Mouse (Mus musculus) midbrain, embryonic 16.5 days (tissue): ENCODE measurements around the gene Ppm1d. TPM values are rescaled to one million over a fixed set of nuclear protein-coding genes. Genes with fewer than 3 reads are reported as not detected.

ENCODE experiments used
- ATAC-seq: fragments of 200-750 bp; cut with Nextera tagmentation; 2 replicates; pipeline ENCODE4 v1.8.0; 2017; ENCODE audit warnings: moderate TSS enrichment
- H3K27ac ChIP-seq: fragments of 300-500 bp; sonication (generic); 2 replicates; pipeline ENCODE4 v1.5.1; 2014; ENCODE audit warnings: mild to moderate bottlenecking, low read length, mixed read lengths
- H3K27me3 ChIP-seq: fragments of 300-500 bp; sonication (generic); 2 replicates; pipeline ENCODE4 v1.6.1; 2014; ENCODE audit warnings: low read depth, low read length, mixed read lengths; ENCODE audit not compliant: control insufficient read depth, insufficient read depth
- H3K36me3 ChIP-seq: fragments of 300-500 bp; sonication (generic); 2 replicates; pipeline ENCODE4 v1.6.1; 2014; ENCODE audit warnings: mild to moderate bottlenecking, low read length, moderate library complexity, mixed read lengths; ENCODE audit not compliant: control insufficient read depth, insufficient read depth
- H3K4me1 ChIP-seq: fragments of 300-500 bp; sonication (generic); 2 replicates; pipeline ENCODE4 v1.6.1; 2014; ENCODE audit warnings: mild to moderate bottlenecking, low read length, mixed read lengths; ENCODE audit not compliant: control insufficient read depth, insufficient read depth
- H3K4me2 ChIP-seq: fragments of 300-500 bp; sonication (generic); 2 replicates; pipeline ENCODE4 v1.6.1; 2014; ENCODE audit warnings: mild to moderate bottlenecking, low read length, mixed read lengths
- H3K4me3 ChIP-seq: fragments of 300-500 bp; sonication (generic); 2 replicates; pipeline ENCODE4 v1.5.1; 2014; ENCODE audit warnings: low read depth, mild to moderate bottlenecking, low read length, moderate library complexity, mixed read lengths
- H3K9ac ChIP-seq: fragments of 300-500 bp; sonication (generic); 2 replicates; pipeline ENCODE4 v1.6.1; 2014; ENCODE audit warnings: low read depth, low read length, mixed read lengths
- H3K9me3 ChIP-seq: fragments of 300-500 bp; sonication (generic); replicated peaks from 2 replicates; pipeline ENCODE4 v1.6.1; 2014; ENCODE audit warnings: mild to moderate bottlenecking, low read length, mixed read lengths; ENCODE audit not compliant: control insufficient read depth, poor library complexity, severe bottlenecking
- WGBS: fragments of 180-500 bp; shearing (Covaris S2); extraction: QIAGEN DNeasy Blood & Tissue Kit; methylation state at CpG from one replicate; pipeline ENCODE4 v1.1.7; 2014; 5-methylcytosine and 5-hydroxymethylcytosine counted together
- polyA plus RNA-seq: library from polyadenylated mRNA; unstranded; fragments of >200 nt; fragmentation: Nextera tagmentation; extraction: Ambion mirVana; gene quantifications from 2 replicates; pipeline ENCODE4 v1.2.1, GENCODE M21; 2015

Gene Ppm1d
- 14.3 and 14.6 TPM in 2 replicates for polyA plus RNA-seq

- peak within 1 kb of the TSS; percentile 94 for H3K9ac ChIP-seq
- H3K4me2 ChIP-seq, result peak within 1 kb of the TSS; percentile 95
- no peaks in the 10 kb centered on the region for H3K36me3 ChIP-seq
- peaks cover 32% of the 10 kb centered on the region for H3K4me1 ChIP-seq
- no peaks in the 10 kb centered on the region for H3K27me3 ChIP-seq
- no peaks in the 10 kb centered on the region for H3K9me3 ChIP-seq
- H3K27ac ChIP-seq, result peak within 1 kb of the TSS; percentile 91
- H3K4me3 ChIP-seq, result peak within 1 kb of the TSS; percentile 97
- ATAC-seq, result peak; percentile 94
- WGBS, result under 1% methylated on average over 74 of the region's 78 CpGs
Measured at GRCm38 (mm10) chr11:85310713-85311574, at the start of gene Ppm1d. Gene Ppm1d (plus strand): TSS chr11:85311244.

GRCm38 (mm10) chr11:85264635-85265034 lies 46.4 kb upstream of the Ppm1d start:
- H3K9ac ChIP-seq, result no peak overlapping the region
- no peaks in the 10 kb centered on the region for H3K9me3 ChIP-seq
- no peak overlapping the region for H3K27ac ChIP-seq
- H3K36me3 ChIP-seq, result no peaks in the 10 kb centered on the region
- H3K4me2 ChIP-seq, result no peak overlapping the region
- H3K27me3 ChIP-seq, result no peaks in the 10 kb centered on the region
- ATAC-seq, result no peak
- no peak overlapping the region for H3K4me3 ChIP-seq
- H3K4me1 ChIP-seq, result no peaks in the 10 kb centered on the region
- WGBS, result 51% methylated on average over 5 of the region's 5 CpGs

GRCm38 (mm10) chr11:85267393-85267792 lies 43.7 kb upstream of the Ppm1d start:
- H3K4me3 ChIP-seq, result no peak overlapping the region
- no peaks in the 10 kb centered on the region for H3K4me1 ChIP-seq
- no peak overlapping the region for H3K9ac ChIP-seq
- H3K27ac ChIP-seq, result no peak overlapping the region
- H3K9me3 ChIP-seq, result no peaks in the 10 kb centered on the region
- no peaks in the 10 kb centered on the region for H3K36me3 ChIP-seq
- 66% methylated on average over 1 of the region's 1 CpGs for WGBS
- H3K27me3 ChIP-seq, result no peaks in the 10 kb centered on the region
- ATAC-seq, result no peak
- no peak overlapping the region for H3K4me2 ChIP-seq

GRCm38 (mm10) chr11:85270631-85271030 lies 40.4 kb upstream of the Ppm1d start:
- Histone ChIP-seq H3K4me1 (no peaks in the 10 kb centered on the region), H3K9me3 (no peaks in the 10 kb centered on the region), H3K27me3 (no peaks in the 10 kb centered on the region), H3K4me2 (no peak overlapping the region), H3K36me3 (no peaks in the 10 kb centered on the region), H3K27ac (no peak overlapping the region), H3K4me3 (no peak overlapping the region), H3K9ac (no peak overlapping the region)
- no peak for ATAC-seq
- 63% methylated on average over 3 of the region's 3 CpGs for WGBS

GRCm38 (mm10) chr11:85273299-85273698 lies 37.7 kb upstream of the Ppm1d start:
- no peak for ATAC-seq
- H3K36me3 ChIP-seq, result no peaks in the 10 kb centered on the region
- H3K9me3 ChIP-seq, result no peaks in the 10 kb centered on the region
- WGBS, result 72% methylated on average over 6 of the region's 6 CpGs
- no peak overlapping the region for H3K9ac ChIP-seq
- no peaks in the 10 kb centered on the region for H3K4me1 ChIP-seq
- H3K4me2 ChIP-seq, result no peak overlapping the region
- no peak overlapping the region for H3K4me3 ChIP-seq
- no peak overlapping the region for H3K27ac ChIP-seq
- H3K27me3 ChIP-seq, result no peaks in the 10 kb centered on the region

GRCm38 (mm10) chr11:85275151-85275550 lies 35.9 kb upstream of the Ppm1d start:
- H3K27ac ChIP-seq, result no peak overlapping the region
- no peaks in the 10 kb centered on the region for H3K27me3 ChIP-seq
- no peak overlapping the region for H3K4me3 ChIP-seq
- 94% methylated on average over 5 of the region's 5 CpGs for WGBS
- no peak overlapping the region for H3K9ac ChIP-seq
- no peaks in the 10 kb centered on the region for H3K9me3 ChIP-seq
- no peak overlapping the region for H3K4me2 ChIP-seq
- no peak for ATAC-seq
- no peaks in the 10 kb centered on the region for H3K36me3 ChIP-seq
- no peaks in the 10 kb centered on the region for H3K4me1 ChIP-seq

GRCm38 (mm10) chr11:85277609-85278008 lies 33.4 kb upstream of the Ppm1d start:
- no peaks in the 10 kb centered on the region for H3K4me1 ChIP-seq
- H3K27ac ChIP-seq, result no peak overlapping the region
- no peak overlapping the region for H3K9ac ChIP-seq
- no peaks in the 10 kb centered on the region for H3K9me3 ChIP-seq
- no peak overlapping the region for H3K4me2 ChIP-seq
- no peak overlapping the region for H3K4me3 ChIP-seq
- H3K27me3 ChIP-seq, result no peaks in the 10 kb centered on the region
- ATAC-seq, result no peak
- H3K36me3 ChIP-seq, result no peaks in the 10 kb centered on the region
- WGBS, result 79% methylated on average over 5 of the region's 5 CpGs

- no peak for ATAC-seq
- H3K4me3 ChIP-seq, result no peak overlapping the region
- 81% methylated on average over 1 of the region's 1 CpGs for WGBS
- H3K4me2 ChIP-seq, result no peak overlapping the region
- H3K27me3 ChIP-seq, result no peaks in the 10 kb centered on the region
- no peak overlapping the region for H3K9ac ChIP-seq
- no peaks in the 10 kb centered on the region for H3K4me1 ChIP-seq
- no peaks in the 10 kb centered on the region for H3K9me3 ChIP-seq
- H3K36me3 ChIP-seq, result no peaks in the 10 kb centered on the region
- no peak overlapping the region for H3K27ac ChIP-seq
Measured at GRCm38 (mm10) chr11:85278175-85278574, 32.9 kb upstream of the Ppm1d start.

- WGBS, result 77% methylated on average over 15 of the region's 15 CpGs
- Histone ChIP-seq H3K9me3 (no peaks in the 10 kb centered on the region), H3K27me3 (no peaks in the 10 kb centered on the region), H3K27ac (no peak overlapping the region), H3K9ac (no peak overlapping the region), H3K4me3 (no peak overlapping the region), H3K36me3 (no peaks in the 10 kb centered on the region), H3K4me2 (no peak overlapping the region), H3K4me1 (no peaks in the 10 kb centered on the region)
- no peak for ATAC-seq
Measured at GRCm38 (mm10) chr11:85281219-85281878, 29.7 kb upstream of the Ppm1d start.
